Mouse (Mus musculus): ENCODE measurements around the gene Bsn.

DNA sequence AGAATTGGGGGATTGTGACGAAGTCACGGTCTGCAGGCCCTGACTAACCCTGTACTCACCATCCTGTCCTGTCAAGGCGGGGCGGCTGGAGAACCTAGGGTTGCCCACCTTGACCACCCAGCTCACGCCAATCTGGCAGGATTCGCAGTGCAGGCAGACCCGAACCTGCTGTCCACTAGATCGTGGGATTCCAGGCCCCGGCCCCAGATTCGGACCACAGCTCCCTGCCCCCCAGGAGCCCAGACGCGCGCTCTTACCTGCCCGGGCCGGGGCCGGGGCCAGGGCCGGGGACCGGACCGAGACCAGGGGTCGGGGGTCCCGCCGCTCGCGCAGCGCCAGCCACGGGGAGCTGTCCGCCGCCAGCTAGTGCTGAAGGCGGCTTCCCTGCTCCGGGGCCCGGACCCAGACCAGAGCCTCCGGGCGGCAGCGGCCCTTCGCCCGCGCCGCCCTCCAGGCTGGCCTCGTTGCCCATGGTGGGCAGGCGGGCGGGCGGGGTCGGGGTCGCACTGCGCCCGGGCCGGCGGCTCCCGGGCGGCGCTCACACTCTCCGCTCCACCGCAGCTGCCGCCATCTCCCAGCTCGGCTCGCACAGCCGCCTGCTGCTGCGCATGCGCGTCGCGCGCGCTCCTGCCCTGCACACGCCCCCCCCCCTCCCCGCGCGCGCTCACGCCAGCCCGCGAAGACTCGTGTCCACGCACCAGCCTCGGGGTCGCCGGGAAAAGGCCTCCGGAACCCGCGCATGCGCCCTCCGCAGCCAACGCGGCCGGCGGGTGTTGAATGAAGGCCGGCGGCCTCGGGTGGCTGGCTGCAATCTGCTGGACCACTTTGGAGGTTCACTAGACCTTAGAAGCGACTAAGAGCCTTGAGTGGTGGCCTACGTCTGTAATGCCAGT lies at the start of gene Bsn:
- TF ChIP-seq POLR2A (IDR thresholded peaks at IDR 0.05; ENCODE audit: borderline replicate concordance, low read depth, low read length) (no peak), CTCF (IDR thresholded peaks at IDR 0.05; ENCODE audit: low read depth, low read length) (no peak)
